Mouse (Mus musculus) hindbrain, embryonic 13.5 days (tissue): ENCODE data around the gene Gjb5. TPM values are rescaled to one million over a fixed set of nuclear protein-coding genes. Genes with fewer than 3 reads are reported as not detected.

Experiments
- ATAC-seq: fragments of 200-750 bp; cut with Nextera tagmentation; 2 replicates; pipeline ENCODE4 v1.8.0; 2017; ENCODE audit warnings: moderate TSS enrichment; ENCODE audit not compliant: low FRiP score
- H3K27ac ChIP-seq: fragments of 300-500 bp; sonication (generic); 2 replicates; pipeline ENCODE4 v1.5.1; 2015; ENCODE audit warnings: inconsistent platforms, mild to moderate bottlenecking, moderate library complexity
- H3K27me3 ChIP-seq: fragments of 300-500 bp; sonication (generic); 2 replicates; pipeline ENCODE4 v1.6.1; 2015; ENCODE audit warnings: mild to moderate bottlenecking, inconsistent platforms
- H3K36me3 ChIP-seq: fragments of 300-500 bp; sonication (generic); 2 replicates; pipeline ENCODE4 v1.6.1; 2015; ENCODE audit warnings: mild to moderate bottlenecking, inconsistent platforms
- H3K4me1 ChIP-seq: fragments of 300-500 bp; sonication (generic); replicated peaks from 2 replicates; pipeline ENCODE4 v1.6.1; 2015; ENCODE audit warnings: inconsistent platforms
- H3K4me2 ChIP-seq: fragments of 300-500 bp; sonication (generic); 2 replicates; pipeline ENCODE4 v1.6.1; 2015; ENCODE audit warnings: inconsistent platforms, mild to moderate bottlenecking, moderate library complexity
- H3K4me3 ChIP-seq: fragments of 300-500 bp; sonication (generic); 2 replicates; pipeline ENCODE4 v1.5.1; 2015; ENCODE audit warnings: mild to moderate bottlenecking, inconsistent platforms
- H3K9ac ChIP-seq: fragments of 300-500 bp; sonication (generic); 2 replicates; pipeline ENCODE4 v1.6.1; 2015; ENCODE audit warnings: mild to moderate bottlenecking, inconsistent platforms
- H3K9me3 ChIP-seq: fragments of 300-500 bp; sonication (generic); 2 replicates; pipeline ENCODE4 v1.6.1; 2016; ENCODE audit warnings: inconsistent platforms
- WGBS: fragments of 180-500 bp; shearing (Covaris S2); methylation state at CpG from one replicate; pipeline ENCODE4 v1.1.7; 2015; 5-methylcytosine and 5-hydroxymethylcytosine counted together
- polyA plus RNA-seq: library from polyadenylated mRNA; unstranded; fragments of >200 nt; fragmentation: Nextera tagmentation; extraction: Ambion mirVana; gene quantifications from 2 replicates; pipeline ENCODE4 v1.2.1, GENCODE M21; 2015

The Gjb5 gene
- polyA plus RNA-seq: 0.18 and 0.25 TPM in 2 replicates

DNA sequence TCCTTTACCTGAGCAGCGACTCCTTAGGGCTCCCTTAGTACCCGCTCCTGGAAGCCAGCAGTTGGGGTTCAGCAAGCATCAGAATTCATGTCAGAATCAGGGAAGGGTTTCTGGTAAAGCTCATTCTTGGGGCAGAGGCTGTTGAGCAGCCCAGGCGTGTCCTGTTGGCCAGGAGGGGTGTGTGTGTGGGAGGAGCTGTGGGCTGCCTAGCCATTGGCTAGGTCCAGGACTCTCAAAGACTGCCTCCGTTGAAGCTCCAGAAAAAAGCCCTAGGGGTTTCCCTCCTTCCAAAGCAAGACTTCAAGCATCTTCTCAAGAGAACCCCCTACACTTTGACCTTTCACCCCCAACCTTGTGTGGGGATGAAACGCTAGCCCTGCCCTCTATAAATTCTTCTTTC is at the start of gene Gjb5:
Gene Gjb5, minus strand, starts transcription at position 164 of the 400 bp plus-strand sequence.
- H3K27ac ChIP-seq: no peak within 1 kb of the TSS
- no peak within 1 kb of the TSS for H3K4me2 ChIP-seq
- peaks cover 20% of the 10 kb centered on the region for H3K4me1 ChIP-seq
- H3K27me3 ChIP-seq: 0 out of 2 replicates have a peak, but pooled peaks cover 17% of the 10 kb centered on the region
- no peak within 1 kb of the TSS for H3K4me3 ChIP-seq
- WGBS: 28% methylated on average over 5 of the region's 5 CpGs
- no peak for ATAC-seq
- no peaks in the 10 kb centered on the region for H3K9me3 ChIP-seq
- H3K36me3 ChIP-seq: no peaks in the 10 kb centered on the region
- H3K9ac ChIP-seq: no peak within 1 kb of the TSS

DNA sequence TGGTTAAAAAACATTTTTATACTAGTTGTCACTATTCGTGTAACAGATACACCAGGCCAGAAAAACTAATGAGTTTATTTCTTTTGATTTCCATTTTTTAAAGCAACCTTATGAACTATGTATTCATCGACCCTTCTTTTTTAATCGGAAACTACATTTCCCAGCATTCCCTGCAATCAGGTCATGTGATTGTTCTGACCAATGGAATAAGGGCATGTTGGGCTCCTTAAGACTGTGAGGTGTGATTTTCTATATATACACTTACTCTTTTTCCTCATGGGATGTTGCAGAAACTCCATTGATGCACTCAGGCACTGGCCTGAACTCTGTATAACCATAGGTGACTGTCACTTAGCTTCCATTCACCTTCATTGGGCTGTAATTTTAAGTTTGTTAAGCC is 44.6 kb upstream of the Gjb5 start:
- Histone ChIP-seq H3K36me3 (no peaks in the 10 kb centered on the region), H3K9me3 (no peaks in the 10 kb centered on the region), H3K4me1 (peaks cover 18% of the 10 kb centered on the region), H3K4me2 (no peak overlapping the region), H3K4me3 (no peak overlapping the region), H3K27ac (no peak overlapping the region), H3K27me3 (no peaks in the 10 kb centered on the region), H3K9ac (no peak overlapping the region)
- no peak; the same call in 1 of the 2 replicates for ATAC-seq
- 58% methylated on average over 3 of the region's 3 CpGs for WGBS

DNA sequence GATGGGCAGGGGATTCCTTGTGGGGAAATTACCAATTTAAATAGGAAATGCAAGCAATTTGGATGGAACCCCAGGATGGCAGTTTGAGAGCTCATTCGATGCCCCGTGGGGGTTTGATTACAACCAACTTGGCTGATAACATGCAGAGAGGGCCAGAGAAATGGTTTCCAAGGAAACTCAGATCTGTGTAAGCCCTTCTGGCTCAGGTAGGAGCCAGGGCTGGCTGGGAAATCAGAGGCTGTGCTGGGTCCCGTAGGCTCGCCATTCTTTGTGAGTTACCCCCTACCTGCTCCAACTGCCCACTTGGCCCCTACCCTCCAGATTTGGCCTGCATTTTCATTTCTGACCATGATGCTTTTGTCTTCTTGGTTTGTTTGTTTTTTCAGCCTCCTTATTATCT is 44.2 kb upstream of the Gjb5 start:
- 76% methylated on average over 4 of the region's 4 CpGs for WGBS
- Histone ChIP-seq H3K9ac (no peak overlapping the region), H3K27ac (no peak overlapping the region)

DNA sequence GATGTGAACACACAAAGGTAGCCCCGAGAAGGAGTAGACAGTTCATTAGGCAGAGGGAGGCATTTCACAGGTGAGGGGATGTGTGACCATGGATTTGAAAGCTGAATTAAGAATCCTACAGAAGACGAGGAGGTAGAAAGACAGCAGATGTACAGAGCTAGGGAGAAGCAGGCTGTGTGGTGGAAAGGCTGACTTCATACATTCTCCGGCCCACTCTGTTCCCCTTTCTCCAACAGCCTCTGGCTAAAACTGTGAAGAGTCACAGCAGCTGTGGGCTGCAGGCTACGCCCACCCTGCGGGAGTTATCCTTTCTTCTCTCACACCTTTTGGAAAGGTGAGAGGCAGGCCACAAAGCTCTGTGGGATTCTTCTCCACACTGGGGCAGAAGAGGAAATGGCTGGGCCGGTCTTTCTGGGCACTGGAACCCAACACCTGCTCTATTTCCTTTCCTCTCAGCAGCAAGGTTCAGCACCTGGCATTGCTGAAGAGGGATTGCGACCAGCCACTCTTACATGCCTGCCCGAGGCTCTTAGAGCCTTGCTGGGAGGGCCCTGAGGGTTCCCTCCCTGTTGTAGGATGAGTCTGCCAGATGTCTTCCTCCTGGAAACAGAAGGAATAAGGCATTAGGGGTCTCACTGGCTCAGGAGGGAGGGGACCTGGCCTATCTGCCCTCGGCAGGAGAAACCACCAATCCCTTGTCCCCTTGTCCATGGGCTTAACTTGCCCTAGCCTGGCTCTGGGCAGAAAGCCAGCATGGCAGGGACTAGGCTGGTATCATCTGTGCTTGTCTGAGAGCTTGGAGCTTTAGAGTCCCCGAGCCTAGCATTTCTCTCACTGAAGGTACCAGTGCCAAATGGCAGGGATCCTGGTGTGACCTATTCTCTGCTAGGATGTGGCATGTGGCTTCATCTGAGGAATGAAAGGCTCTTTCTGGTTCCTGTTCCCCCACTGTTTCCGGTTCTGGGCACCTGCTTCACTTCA is 42.5 kb upstream of the Gjb5 start:
- WGBS: 70% methylated on average over 11 of the region's 11 CpGs
- 0 out of 2 replicates have a peak overlapping the region, but pooled peaks have one; percentile 44 for H3K27ac ChIP-seq
- no peaks in the 10 kb centered on the region for H3K9me3 ChIP-seq
- H3K4me3 ChIP-seq: no peak overlapping the region
- no peaks in the 10 kb centered on the region for H3K27me3 ChIP-seq
- no peak overlapping the region for H3K9ac ChIP-seq
- no peak for ATAC-seq
- peaks cover 15% of the 10 kb centered on the region for H3K4me1 ChIP-seq
- no peaks in the 10 kb centered on the region for H3K36me3 ChIP-seq
- no peak overlapping the region for H3K4me2 ChIP-seq

More for the DNA sequence above, 44.2 kb upstream of the Gjb5 start:
- peaks cover 18% of the 10 kb centered on the region for H3K4me1 ChIP-seq
- H3K4me2 ChIP-seq: no peak overlapping the region
- ATAC-seq: 0 out of 2 replicates have a peak, but pooled peaks have one; percentile 43
- no peak overlapping the region for H3K4me3 ChIP-seq
- no peaks in the 10 kb centered on the region for H3K36me3 ChIP-seq
- H3K9me3 ChIP-seq: no peaks in the 10 kb centered on the region
- H3K27me3 ChIP-seq: no peaks in the 10 kb centered on the region

DNA sequence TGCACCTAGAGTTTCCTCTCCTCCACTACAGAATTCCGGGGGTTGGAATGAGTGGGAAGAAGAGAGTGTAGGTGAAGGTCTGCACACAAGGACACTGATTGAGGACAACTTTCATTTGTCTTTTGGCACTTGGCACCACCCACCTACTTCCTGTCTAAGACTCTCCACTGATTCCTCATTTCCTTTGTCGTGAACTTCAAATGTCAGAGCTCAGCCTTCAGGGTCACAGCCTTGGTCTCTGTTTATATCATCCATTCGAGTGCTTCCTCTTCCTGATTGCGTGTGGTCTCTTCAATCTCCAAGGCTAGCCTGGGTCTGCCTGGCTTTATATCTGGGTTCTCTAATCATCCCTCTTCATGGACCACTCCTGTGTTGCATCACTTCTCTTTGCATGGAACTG is 37.6 kb upstream of the Gjb5 start:
- Histone ChIP-seq H3K36me3 (no peaks in the 10 kb centered on the region), H3K4me2 (no peak overlapping the region), H3K9ac (no peak overlapping the region), H3K9me3 (no peaks in the 10 kb centered on the region), H3K4me1 (peaks cover 3% of the 10 kb centered on the region), H3K27ac (no peak overlapping the region), H3K27me3 (no peaks in the 10 kb centered on the region), H3K4me3 (no peak overlapping the region)
- ATAC-seq: no peak
- 83% methylated on average over 4 of the region's 4 CpGs for WGBS

DNA sequence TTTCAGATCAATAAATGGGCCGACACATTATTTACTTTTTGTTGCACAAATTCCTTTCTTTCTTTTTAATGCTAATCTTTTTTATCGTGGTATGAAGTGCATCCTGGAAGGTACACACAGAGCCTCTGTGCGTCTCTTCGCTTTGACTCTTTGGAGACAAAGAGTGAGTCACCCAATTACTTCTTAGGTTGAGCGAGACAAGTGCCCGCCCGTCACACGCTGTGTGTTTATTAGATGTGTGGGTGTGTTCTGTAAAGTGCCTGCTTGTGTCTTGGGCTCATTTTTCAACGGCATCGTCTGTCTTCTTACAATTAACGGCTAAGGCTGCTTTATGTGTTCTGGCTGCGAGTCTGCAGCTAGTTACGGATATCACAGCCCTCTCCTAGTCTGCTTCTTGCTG is 31.7 kb upstream of the Gjb5 start:
- Histone ChIP-seq H3K9me3 (no peaks in the 10 kb centered on the region), H3K27ac (no peak overlapping the region), H3K4me1 (peaks cover 11% of the 10 kb centered on the region), H3K36me3 (no peaks in the 10 kb centered on the region), H3K4me2 (no peak overlapping the region), H3K9ac (no peak overlapping the region), H3K27me3 (no peaks in the 10 kb centered on the region; the same call in 1 of the 2 replicates), H3K4me3 (no peak overlapping the region)
- no peak for ATAC-seq
- WGBS: 39% methylated on average over 13 of the region's 13 CpGs

DNA sequence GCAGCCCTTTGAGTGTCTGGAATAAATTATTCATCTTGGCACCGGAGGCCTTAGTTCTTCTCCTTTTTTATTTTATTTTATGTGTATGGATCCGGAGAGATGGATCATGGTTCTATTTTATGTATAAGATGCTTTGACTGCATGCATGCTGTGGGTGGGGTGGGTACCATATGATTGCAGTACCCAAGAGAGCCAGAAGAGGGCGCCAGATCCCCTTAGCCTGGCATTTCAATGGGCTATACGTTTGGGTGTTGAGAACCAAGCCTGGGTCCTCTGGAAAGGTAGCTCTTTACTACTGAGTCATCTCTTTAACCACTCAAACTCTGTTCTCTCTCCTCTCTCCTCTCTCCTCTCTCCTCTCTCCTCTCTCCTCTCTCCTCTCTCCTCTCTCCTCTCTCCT is 19.4 kb upstream of the Gjb5 start:
- peaks cover 13% of the 10 kb centered on the region for H3K4me1 ChIP-seq
- ATAC-seq: no peak
- peaks cover 10% of the 10 kb centered on the region; the same call in 1 of the 2 replicates for H3K27me3 ChIP-seq
- H3K4me2 ChIP-seq: no peak overlapping the region
- no peak overlapping the region for H3K9ac ChIP-seq
- no peaks in the 10 kb centered on the region for H3K9me3 ChIP-seq
- H3K27ac ChIP-seq: no peak overlapping the region
- no peak overlapping the region for H3K4me3 ChIP-seq
- H3K36me3 ChIP-seq: no peaks in the 10 kb centered on the region
- 30% methylated on average over 4 of the region's 4 CpGs for WGBS

DNA sequence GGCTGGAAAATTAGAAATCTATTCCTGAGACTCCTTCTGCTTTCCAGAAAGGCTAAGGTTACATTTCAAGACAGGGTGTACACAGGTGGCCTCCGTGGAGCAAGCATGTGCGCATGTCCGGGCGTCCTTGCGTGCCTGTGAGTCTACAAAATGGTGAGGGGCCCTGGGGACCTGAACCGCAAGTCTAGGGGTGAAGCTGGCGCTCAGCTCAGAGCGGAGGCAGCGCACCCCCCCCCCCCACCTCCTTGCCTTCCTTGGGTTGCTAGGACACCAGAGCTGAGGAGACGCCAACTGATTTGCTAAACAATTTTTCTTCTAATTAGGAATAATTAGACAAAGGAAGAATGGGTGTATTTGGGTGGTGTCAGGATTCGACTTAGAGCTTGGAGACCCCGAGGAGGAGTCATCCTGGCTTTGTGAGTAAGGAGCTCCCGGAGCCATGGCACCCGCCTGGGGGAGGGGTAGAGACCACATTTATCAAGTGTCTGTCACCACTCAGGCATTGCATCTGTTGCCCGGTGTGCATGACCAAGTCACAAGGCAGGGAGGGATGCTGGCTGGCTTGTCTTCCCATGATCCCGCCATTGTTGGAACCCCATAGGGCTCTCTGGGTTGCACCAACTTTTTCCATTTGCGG is 17.7 kb upstream of the Gjb5 start:
- peak; percentile 85 for ATAC-seq
- Histone ChIP-seq H3K4me2 (peak overlapping the region; percentile 25; the same call in 1 of the 2 replicates), H3K4me1 (peaks cover 13% of the 10 kb centered on the region), H3K27ac (no peak overlapping the region), H3K9me3 (no peaks in the 10 kb centered on the region), H3K9ac (no peak overlapping the region), H3K4me3 (no peak overlapping the region), H3K27me3 (peaks cover 12% of the 10 kb centered on the region; the same call in 1 of the 2 replicates), H3K36me3 (no peaks in the 10 kb centered on the region)
- 46% methylated on average over 17 of the region's 17 CpGs for WGBS

DNA sequence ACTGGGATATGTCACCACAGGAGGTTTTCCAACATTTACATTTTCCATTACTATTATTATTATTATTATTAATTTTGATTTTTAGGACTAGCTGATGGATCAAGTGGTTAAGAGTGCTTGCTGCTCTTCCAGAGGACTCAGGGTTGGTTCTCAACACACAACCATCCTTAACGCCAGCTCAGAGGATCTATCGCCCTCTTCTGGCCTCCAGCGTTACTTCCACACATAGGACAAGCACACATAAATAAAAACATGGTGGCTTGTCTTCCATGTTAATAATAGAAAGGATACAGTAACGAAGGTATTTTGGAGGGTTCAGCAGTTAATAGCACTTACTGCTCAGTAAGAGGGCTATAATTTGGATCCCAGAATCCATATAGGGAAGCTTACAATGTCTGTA is 16.7 kb upstream of the Gjb5 start:
- Histone ChIP-seq H3K4me3 (no peak overlapping the region), H3K9ac (no peak overlapping the region), H3K27ac (no peak overlapping the region), H3K9me3 (no peaks in the 10 kb centered on the region), H3K4me1 (peaks cover 13% of the 10 kb centered on the region), H3K27me3 (peaks cover 12% of the 10 kb centered on the region; the same call in 1 of the 2 replicates), H3K4me2 (no peak overlapping the region), H3K36me3 (no peaks in the 10 kb centered on the region)
- ATAC-seq: no peak
- 81% methylated on average over 4 of the region's 4 CpGs for WGBS

DNA sequence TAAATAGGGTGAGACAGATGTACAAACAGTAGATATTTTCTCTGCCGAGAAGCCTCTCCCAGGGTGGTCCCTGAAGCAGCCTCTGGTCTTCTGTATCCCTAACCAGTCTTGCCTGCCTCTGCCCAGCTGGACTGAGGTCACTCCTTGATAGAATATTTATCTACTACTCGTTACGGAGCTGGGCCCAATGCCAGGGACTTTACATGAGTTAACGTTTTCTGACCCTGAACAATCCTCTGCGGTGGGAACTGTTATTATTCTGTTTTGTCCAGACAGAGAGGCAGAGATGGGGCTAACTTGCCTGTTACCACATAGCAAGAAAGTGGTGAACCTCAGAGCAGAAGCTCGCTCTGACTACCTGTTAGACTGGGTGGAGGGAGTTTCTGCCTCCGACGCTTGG is 15.5 kb upstream of the Gjb5 start:
- H3K9me3 ChIP-seq: no peaks in the 10 kb centered on the region
- no peaks in the 10 kb centered on the region for H3K36me3 ChIP-seq
- WGBS: 53% methylated on average over 8 of the region's 8 CpGs
- peaks cover 19% of the 10 kb centered on the region; the same call in 1 of the 2 replicates for H3K27me3 ChIP-seq
- ATAC-seq: no peak
- H3K4me3 ChIP-seq: no peak overlapping the region
- H3K4me2 ChIP-seq: no peak overlapping the region
- peaks cover 20% of the 10 kb centered on the region for H3K4me1 ChIP-seq
- no peak overlapping the region for H3K9ac ChIP-seq
- no peak overlapping the region for H3K27ac ChIP-seq

DNA sequence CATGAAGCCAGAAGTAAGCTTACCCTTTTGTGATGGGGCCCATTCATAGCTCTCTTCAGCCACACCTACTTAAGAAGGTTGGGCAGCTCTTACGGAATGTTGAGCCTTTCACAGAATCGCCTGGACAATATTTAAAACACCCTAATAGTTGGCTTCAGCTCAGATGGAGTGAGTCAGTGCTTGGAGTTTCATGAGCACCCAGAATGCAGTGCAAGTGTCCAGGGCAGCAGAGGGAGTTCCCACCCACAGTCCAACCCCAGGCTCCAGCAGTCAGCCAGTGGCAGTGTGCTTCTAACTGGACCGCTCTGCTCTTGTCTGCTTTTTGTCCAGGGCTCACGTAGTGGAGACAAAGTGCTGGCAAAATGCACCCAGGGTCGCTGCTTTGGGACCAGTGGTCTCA is 13.6 kb upstream of the Gjb5 start:
- Histone ChIP-seq H3K27ac (no peak overlapping the region), H3K9me3 (no peaks in the 10 kb centered on the region), H3K9ac (no peak overlapping the region), H3K36me3 (no peaks in the 10 kb centered on the region), H3K4me3 (no peak overlapping the region), H3K4me1 (peaks cover 22% of the 10 kb centered on the region), H3K27me3 (peaks cover 19% of the 10 kb centered on the region; the same call in 1 of the 2 replicates), H3K4me2 (no peak overlapping the region)
- 80% methylated on average over 5 of the region's 5 CpGs for WGBS
- ATAC-seq: no peak

DNA sequence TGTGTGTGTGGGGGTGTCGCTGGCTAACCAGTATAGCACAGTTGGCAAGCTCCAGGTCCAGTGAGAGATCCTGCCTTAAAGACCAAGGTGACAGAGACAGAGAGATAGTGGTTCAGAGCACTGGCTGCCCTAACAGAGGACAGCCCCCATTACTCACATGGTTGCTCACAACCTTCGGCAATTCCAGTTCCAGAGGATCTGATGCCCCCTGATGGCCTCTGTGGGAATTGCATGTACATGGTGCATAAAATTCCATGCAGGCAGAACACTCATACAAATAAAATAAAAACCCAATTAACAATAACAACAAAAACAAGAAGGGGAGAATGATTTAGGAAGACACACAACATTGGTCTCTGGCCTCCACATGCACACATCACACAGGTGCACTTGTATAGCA is 12.5 kb upstream of the Gjb5 start:
- no peak overlapping the region for H3K27ac ChIP-seq
- H3K4me1 ChIP-seq: peaks cover 18% of the 10 kb centered on the region
- no peak for ATAC-seq
- peaks cover 19% of the 10 kb centered on the region; the same call in 1 of the 2 replicates for H3K27me3 ChIP-seq
- H3K9me3 ChIP-seq: no peaks in the 10 kb centered on the region
- no peak overlapping the region for H3K9ac ChIP-seq
- H3K4me3 ChIP-seq: no peak overlapping the region
- no peak overlapping the region for H3K4me2 ChIP-seq
- WGBS: 47% methylated on average over 2 of the region's 2 CpGs
- H3K36me3 ChIP-seq: no peaks in the 10 kb centered on the region
